Mouse (Mus musculus) G1E (cell line): ENCODE measurements around the gene Tbc1d8b. TPM values are rescaled to one million over a fixed set of nuclear protein-coding genes. Genes with fewer than 3 reads are reported as not detected.

Experiments used
- ATAC-seq: 2 replicates; pipeline ENCODE4 v1.8.0; 2016; ENCODE audit warnings: mild to moderate bottlenecking; ENCODE audit not compliant: insufficient number of reproducible peaks, poor library complexity, low FRiP score, severe bottlenecking; ENCODE audit errors: extremely low read depth
- DNase-seq: peaks from one replicate; pipeline ENCODE4 v3.0.0; 2012; ENCODE audit warnings: low spot score
- H3K27me3 ChIP-seq: 2 replicates; pipeline ENCODE4 v1.6.1; 2012; ENCODE audit warnings: mild to moderate bottlenecking, low read length, inconsistent platforms; ENCODE audit not compliant: insufficient read depth
- H3K36me3 ChIP-seq: replicated peaks from 2 replicates; pipeline ENCODE3; 2012; ENCODE audit warnings: mild to moderate bottlenecking, inconsistent platforms
- H3K4me1 ChIP-seq: 2 replicates; pipeline ENCODE4 v1.6.1; 2012; ENCODE audit warnings: low read depth, low read length, inconsistent platforms, mixed read lengths; ENCODE audit not compliant: insufficient read depth
- H3K4me3 ChIP-seq: 2 replicates; pipeline ENCODE4 v1.5.1; 2012; ENCODE audit warnings: low read depth, mild to moderate bottlenecking, inconsistent platforms, low read length, moderate library complexity, mixed read lengths
- H3K9me3 ChIP-seq: replicated peaks from 2 replicates; pipeline ENCODE4 v1.6.1; 2012; ENCODE audit warnings: inconsistent platforms
- CTCF ChIP-seq: IDR thresholded peaks from 2 replicates; pipeline ENCODE4 v1.5.1; 2012; ENCODE audit warnings: low read depth, low read length, inconsistent platforms, mixed read lengths
- GATA1 ChIP-seq: IDR thresholded peaks from 2 replicates; pipeline ENCODE4 v1.6.1; 2012; ENCODE audit warnings: borderline replicate concordance, low read length, inconsistent platforms, mixed read lengths
- GATA2 ChIP-seq: IDR thresholded peaks from 2 replicates; pipeline ENCODE4 v1.6.1; 2012; ENCODE audit warnings: low read depth, low read length, inconsistent platforms, borderline replicate concordance
- POLR2AphosphoS5 ChIP-seq: IDR thresholded peaks from 2 replicates; pipeline ENCODE4 v1.6.1; 2012; ENCODE audit warnings: low read depth, low read length, inconsistent platforms; ENCODE audit not compliant: insufficient replicate concordance
- TAL1 ChIP-seq: conservative IDR thresholded peaks from 2 replicates; pipeline ENCODE4 v1.6.1; 2012; ENCODE audit warnings: low read depth, low read length, inconsistent platforms, mixed read lengths
- polyA plus RNA-seq: library from polyadenylated mRNA; stranded (reverse); fragments of >175 nt; gene quantifications from 2 replicates; pipeline ENCODE4 v1.2.3, GENCODE M21; 2012
- total RNA-seq, 2 experiments: library from RNA; stranded (forward) in 1 of 2; stranded (reverse) in 1 of 2; fragments of 200-1000 nt in 1 of 2; fragments of >200 nt in 1 of 2; fragmentation: Nextera tagmentation in 1 of 2; gene quantifications; 2 replicates each; pipeline ENCODE4 v1.2.3; 2014 to 2017

The Tbc1d8b gene
- total RNA-seq (2014; fragmentation: Nextera tagmentation): 10.7 and 11.4 TPM in 2 replicates
- 9.0 and 12.5 TPM in 2 replicates for total RNA-seq (2017)
- 0.19 and 0.29 TPM in 2 replicates for polyA plus RNA-seq

DNA sequence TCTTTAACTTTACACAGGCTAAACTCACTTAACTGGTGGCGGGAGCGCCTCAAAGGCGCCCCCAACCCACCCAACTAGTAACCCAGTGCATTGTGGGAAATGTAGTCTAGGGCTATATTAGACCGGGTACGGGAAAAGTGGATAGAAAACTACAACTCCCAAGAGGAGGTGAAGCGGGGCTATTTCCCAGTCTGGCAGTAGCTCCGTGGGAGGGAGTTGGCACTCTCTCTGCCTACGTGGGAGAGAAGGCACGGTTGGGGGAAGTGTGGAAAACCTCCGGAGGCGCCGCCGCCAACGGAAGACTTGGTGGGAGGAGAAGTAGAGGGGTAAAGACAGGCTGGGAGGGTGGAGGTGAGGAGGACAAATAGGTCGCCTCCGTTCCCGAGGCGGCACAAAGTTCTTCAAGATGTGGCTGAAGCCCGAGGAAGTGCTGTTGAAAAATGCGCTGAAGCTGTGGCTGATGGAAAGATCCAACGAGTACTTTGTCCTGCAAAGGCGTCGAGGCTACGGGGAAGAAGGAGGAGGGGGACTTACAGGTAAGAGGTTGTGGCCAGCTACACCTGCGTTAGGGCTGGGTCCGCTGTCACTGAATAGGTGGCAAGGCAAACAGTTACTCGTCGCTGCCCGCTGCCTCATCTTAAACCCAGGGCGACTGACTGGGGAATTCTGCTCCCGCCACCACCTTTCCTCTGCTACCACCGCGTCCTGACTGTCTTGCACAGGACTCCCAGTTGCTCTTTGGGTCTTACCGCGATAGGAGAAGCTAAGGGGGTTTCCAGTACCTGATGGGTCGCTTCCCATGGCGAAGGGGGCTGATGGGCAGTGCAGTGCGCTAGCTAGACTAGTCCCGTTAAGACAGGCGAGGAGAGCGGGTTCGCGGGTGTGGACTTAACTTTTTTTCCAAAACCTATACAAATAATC, at the start of gene Tbc1d8b:
Gene Tbc1d8b, plus strand, starts transcription at position 222 of the 921 bp plus-strand sequence.
- no peak for TF ChIP-seq GATA1
- TF ChIP-seq TAL1: no peak
- TF ChIP-seq POLR2AphosphoS5: no peak
- no peak for TF ChIP-seq GATA2
- TF ChIP-seq CTCF: no peak
- Histone ChIP-seq H3K4me1 (0 out of 2 replicates have a peak, but pooled peaks cover 2% of the 10 kb centered on the region), H3K9me3 (no peaks in the 10 kb centered on the region), H3K27me3 (no peaks in the 10 kb centered on the region), H3K36me3 (no peaks in the 10 kb centered on the region), H3K4me3 (peak within 1 kb of the TSS; percentile 77)
- ATAC-seq (peak; percentile 96), DNase-seq (peak; percentile 51)

DNA sequence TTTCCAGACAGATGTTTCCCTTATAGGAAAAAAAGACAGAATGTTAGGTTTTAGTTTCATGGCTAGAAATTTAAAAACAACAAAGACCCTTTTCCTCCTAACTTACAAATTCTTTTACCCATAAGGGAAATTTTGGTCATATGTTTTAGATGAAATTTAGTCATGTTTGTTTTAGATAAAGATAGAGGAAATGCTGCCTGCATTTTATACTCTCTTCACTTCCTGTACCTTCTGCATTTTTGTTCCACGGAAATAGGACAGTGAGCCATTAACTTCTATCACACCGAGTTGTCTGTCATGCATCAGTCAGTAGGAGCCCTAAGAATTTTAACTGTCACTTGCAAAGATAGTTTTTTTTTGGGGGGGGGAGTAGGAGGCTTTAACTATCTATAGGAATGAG, 45.1 kb upstream of the Tbc1d8b start:
- DNase-seq (no peak), ATAC-seq (peak; percentile 34; the same call in 1 of the 2 replicates)
- Histone ChIP-seq H3K4me3 (no peak overlapping the region), H3K36me3 (peaks cover 14% of the 10 kb centered on the region), H3K27me3 (no peaks in the 10 kb centered on the region), H3K9me3 (no peaks in the 10 kb centered on the region), H3K4me1 (peaks cover 10% of the 10 kb centered on the region)
- TF ChIP-seq GATA1 (no peak), POLR2AphosphoS5 (no peak), GATA2 (no peak), TAL1 (no peak), CTCF (no peak)

DNA sequence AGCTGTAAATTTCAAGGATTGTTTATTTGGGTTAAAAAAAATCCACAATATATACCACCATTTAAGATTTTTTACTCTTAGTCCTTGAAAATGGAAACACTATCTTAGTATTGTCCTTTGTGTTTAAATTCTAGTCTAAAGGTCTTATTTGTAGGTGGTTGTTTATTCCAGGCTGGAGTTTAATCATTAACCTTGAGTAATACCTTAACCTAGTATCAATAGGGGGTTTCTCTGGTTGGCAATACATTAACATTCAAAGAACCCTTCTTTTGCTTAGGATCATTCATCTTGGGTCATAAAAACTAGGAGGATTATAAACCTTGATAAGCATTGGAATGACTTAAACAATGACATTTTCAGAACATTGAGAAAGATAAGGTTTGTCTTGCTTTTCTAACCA, 44.4 kb upstream of the Tbc1d8b start:
- H3K36me3 ChIP-seq: peaks cover 14% of the 10 kb centered on the region
- H3K9me3 ChIP-seq: no peaks in the 10 kb centered on the region
- H3K4me3 ChIP-seq: no peak overlapping the region
- DNase-seq: no peak
- TF ChIP-seq CTCF (no peak), TAL1 (no peak), POLR2AphosphoS5 (no peak), GATA2 (no peak), GATA1 (no peak)
- no peaks in the 10 kb centered on the region for H3K27me3 ChIP-seq
- no peak for ATAC-seq
- peaks cover 7% of the 10 kb centered on the region for H3K4me1 ChIP-seq

DNA sequence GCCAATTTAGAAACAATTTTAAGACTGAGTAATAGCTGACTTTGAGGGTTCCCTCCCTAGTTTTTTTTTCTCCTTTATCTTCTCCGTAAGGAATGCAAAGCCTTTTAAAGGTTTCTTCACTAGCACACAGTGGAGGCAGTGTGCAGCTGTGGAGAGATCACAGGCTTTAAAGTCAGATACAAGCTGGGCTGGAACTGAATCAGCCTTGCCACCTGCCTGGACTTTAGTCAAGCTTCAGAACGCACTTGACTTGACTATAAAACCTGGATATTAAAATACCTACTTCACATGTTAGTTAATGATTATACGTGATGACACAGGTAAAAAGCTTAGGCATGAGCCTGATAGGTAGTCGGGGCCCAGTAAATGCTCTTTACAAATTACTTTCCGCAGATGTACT, 32.6 kb upstream of the Tbc1d8b start:
- Histone ChIP-seq H3K9me3 (no peaks in the 10 kb centered on the region), H3K27me3 (no peaks in the 10 kb centered on the region), H3K4me3 (no peak overlapping the region), H3K36me3 (peaks cover 8% of the 10 kb centered on the region), H3K4me1 (peaks cover 12% of the 10 kb centered on the region)
- TF ChIP-seq GATA2 (no peak), TAL1 (no peak), POLR2AphosphoS5 (no peak), CTCF (no peak)
- DNase-seq (no peak), ATAC-seq (no peak)

DNA sequence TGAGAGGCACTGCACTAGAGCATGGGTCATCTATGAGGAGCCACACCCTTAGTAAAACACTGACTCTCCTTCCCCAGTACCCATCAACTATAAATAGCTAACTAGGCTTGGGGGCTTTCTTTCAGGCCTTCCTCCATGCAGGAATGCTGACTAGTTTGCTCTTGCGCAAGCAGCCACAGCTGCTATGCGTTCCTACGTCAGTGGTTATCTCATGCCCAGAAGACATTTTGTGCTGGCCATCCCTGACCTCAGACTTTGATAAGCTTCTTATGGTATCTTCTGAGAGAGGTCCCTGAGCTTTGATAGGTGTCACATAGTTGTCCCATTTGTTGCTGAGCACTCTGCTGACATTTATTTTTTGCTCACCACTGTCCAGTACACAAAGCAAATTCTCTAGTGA, 31.5 kb upstream of the Tbc1d8b start:
- ATAC-seq (no peak; the same call in 1 of the 2 replicates), DNase-seq (no peak)
- H3K36me3 ChIP-seq: peaks cover 7% of the 10 kb centered on the region

DNA sequence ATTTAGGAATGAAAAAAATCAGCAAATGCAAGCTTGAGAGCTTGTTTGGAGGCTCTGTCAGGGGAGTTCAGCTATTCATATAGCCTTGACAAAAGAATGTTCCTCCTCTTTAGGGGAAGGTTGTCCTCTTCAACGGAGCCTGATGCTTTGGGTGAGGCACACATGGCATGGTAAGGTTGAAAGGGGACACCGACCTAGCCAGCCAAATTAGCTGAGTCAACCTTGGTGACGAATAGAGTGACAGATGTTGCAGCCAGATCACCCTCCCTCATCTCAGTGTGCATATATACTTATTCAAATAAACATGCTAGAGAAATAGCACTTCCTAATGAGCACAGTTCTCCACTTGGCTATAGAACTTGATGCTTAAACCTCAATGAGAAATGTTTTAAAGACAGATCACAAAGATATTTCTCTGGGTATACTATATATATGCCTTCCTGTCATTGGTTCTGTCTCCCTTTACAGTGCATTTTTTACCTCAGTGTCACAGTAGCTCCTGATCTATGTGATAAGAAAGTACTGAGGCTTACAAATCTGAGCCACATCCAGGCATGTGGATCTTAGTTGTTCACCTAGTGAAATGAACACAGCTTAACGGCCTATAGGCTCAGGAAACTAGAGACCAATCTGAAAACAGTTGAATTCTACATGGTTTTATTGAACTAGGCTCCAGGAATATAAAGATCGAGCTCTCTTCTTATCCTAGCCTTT, 30.3 kb upstream of the Tbc1d8b start:
- Histone ChIP-seq H3K27me3 (no peaks in the 10 kb centered on the region), H3K4me3 (no peak overlapping the region), H3K4me1 (peaks cover 12% of the 10 kb centered on the region), H3K36me3 (peaks cover 9% of the 10 kb centered on the region), H3K9me3 (no peaks in the 10 kb centered on the region)
- DNase-seq (no peak), ATAC-seq (peak; percentile 81)
- TF ChIP-seq POLR2AphosphoS5 (no peak), CTCF (no peak), GATA1 (no peak), GATA2 (no peak)

More for the DNA sequence above, 31.5 kb upstream of the Tbc1d8b start:
- Histone ChIP-seq H3K27me3 (no peaks in the 10 kb centered on the region), H3K4me3 (no peak overlapping the region; the same call in 1 of the 2 replicates), H3K9me3 (no peaks in the 10 kb centered on the region), H3K4me1 (peaks cover 12% of the 10 kb centered on the region)
- TF ChIP-seq GATA2 (no peak), CTCF (no peak), POLR2AphosphoS5 (no peak), TAL1 (no peak), GATA1 (no peak)
